In genomic region chr11:106164601-106165180, GRCm38 (mm10) we compare ENCODE assay signal across 32 mouse cellular contexts. TPM values are rescaled to one million over a fixed set of nuclear protein-coding genes. Genes with fewer than 3 reads are reported as not detected.
DNase-seq lines count a peak whose midpoint lies in the region; ATAC-seq and TF ChIP-seq lines count a peak whose summit lies in the region.
"Had no signal": no experiment of that assay in that cellular context is flagged by ENCODE, and none has a peak within 500 bp of the region (broad histone marks: within the 10 kb centered on the region; RNA-seq: fewer than 3 reads in every experiment).

No protein-coding gene starts in this region.

- H3K36me3 ChIP-seq in embryonic facial prominence, embryonic 12.5 days, result peaks cover 52% of the 10 kb centered on the region
- peaks cover 74% of the 10 kb centered on the region for H3K36me3 ChIP-seq in embryonic facial prominence, embryonic 10.5 days (replicated peaks)
- H3K36me3 ChIP-seq in heart, embryonic 15.5 days, result peaks cover 10% of the 10 kb centered on the region
- H3K36me3 ChIP-seq in lung, postnatal 0 days (ENCODE audit: insufficient read depth, low read length), result peaks cover 5% of the 10 kb centered on the region; the same call in 1 of the 2 replicates
- no peaks in the 10 kb centered on the region for H3K36me3 ChIP-seq in liver, embryonic 16.5 days (ENCODE audit: control insufficient read depth, insufficient read depth)

- no peak for TF ChIP-seq EP300 in lung, postnatal 0 days (IDR thresholded peaks at IDR 0.05)

- no peak overlapping the region for H3K4me2 ChIP-seq in embryonic facial prominence, embryonic 12.5 days (replicated peaks)
- no peak overlapping the region for H3K4me2 ChIP-seq in heart, embryonic 15.5 days
- H3K4me2 ChIP-seq in lung, postnatal 0 days (replicated peaks; ENCODE audit: low read depth, low read length), result no peak overlapping the region
- H3K4me2 ChIP-seq in liver, embryonic 16.5 days (ENCODE audit: low read depth, low read length), result no peak overlapping the region
- H3K4me2 ChIP-seq: embryonic facial prominence, embryonic 13.5 days; forebrain, embryonic 12.5 days; hindbrain, embryonic 14.5 days; limb, embryonic 13.5 days; midbrain, embryonic 13.5 days had no signal

- peaks cover 16% of the 10 kb centered on the region for H3K4me1 ChIP-seq in embryonic facial prominence, embryonic 12.5 days
- peaks cover 22% of the 10 kb centered on the region for H3K4me1 ChIP-seq in embryonic facial prominence, embryonic 10.5 days
- peaks cover 15% of the 10 kb centered on the region for H3K4me1 ChIP-seq in heart, embryonic 15.5 days (replicated peaks)
- H3K4me1 ChIP-seq in lung, postnatal 0 days (ENCODE audit: insufficient read depth, low read depth, low read length), result peaks cover 11% of the 10 kb centered on the region; the same call in 1 of the 2 replicates
- H3K4me1 ChIP-seq in liver, embryonic 16.5 days (ENCODE audit: control insufficient read depth, low read depth, low read length), result peaks cover 15% of the 10 kb centered on the region

- WGBS in embryonic facial prominence, embryonic 12.5 days, result 92% methylated on average over 16 of the region's 16 CpGs
- 90% methylated on average over 16 of the region's 16 CpGs for WGBS in embryonic facial prominence, embryonic 10.5 days
- 82% methylated on average over 16 of the region's 16 CpGs for WGBS in heart, embryonic 15.5 days
- WGBS in lung, postnatal 0 days, result 87% methylated on average over 16 of the region's 16 CpGs
- WGBS in liver, embryonic 16.5 days (ENCODE audit: insufficient replicate concordance), result 76% methylated on average over 16 of the region's 16 CpGs

- ATAC-seq in embryonic facial prominence, embryonic 12.5 days (ENCODE audit: insufficient number of reproducible peaks, insufficient read depth, low FRiP score, low TSS enrichment), result no peak
- no peak for ATAC-seq in heart, embryonic 15.5 days (replicated peaks; ENCODE audit: insufficient number of reproducible peaks, insufficient read depth, low FRiP score, low read depth)
- ATAC-seq in lung, postnatal 0 days, result no peak
- ATAC-seq in liver, embryonic 16.5 days (ENCODE audit: low read depth), result no peak
- ATAC-seq: CD4-positive, CD25-positive, alpha-beta regulatory T cell, adult 4 months; inflammation-experienced regulatory T-cells, adult 6 months; midbrain, embryonic 13.5 days had no signal

- DNase-seq in embryonic facial prominence, embryonic 10.5 days (ENCODE audit: low spot score), result no peak
- no peak for DNase-seq in heart, adult 8-10 months (ENCODE audit: low spot score)
- no peak for DNase-seq in lung, postnatal 0 days (ENCODE audit: low spot score)
- DNase-seq in lung, postnatal 4 days, result no peak
- DNase-seq in embryo, embryonic 10 days (ENCODE audit: low spot score), result no peak
- DNase-seq: adrenal gland, postnatal 14 days; cerebellum, adult 9-11 months; kidney, adult 18-20 months; layer of hippocampus, adult 9-11 months; lung, adult 2 months; right cerebral cortex, postnatal 14 days had no signal

- H3K27me3 ChIP-seq in embryonic facial prominence, embryonic 12.5 days, result no peaks in the 10 kb centered on the region
- H3K27me3 ChIP-seq in embryonic facial prominence, embryonic 10.5 days (replicated peaks; ENCODE audit: low read depth, poor library complexity, severe bottlenecking), result no peaks in the 10 kb centered on the region
- no peaks in the 10 kb centered on the region for H3K27me3 ChIP-seq in heart, embryonic 15.5 days
- H3K27me3 ChIP-seq in lung, postnatal 0 days (replicated peaks; ENCODE audit: insufficient read depth, low read length), result no peaks in the 10 kb centered on the region
- H3K27me3 ChIP-seq in liver, embryonic 16.5 days (ENCODE audit: control insufficient read depth, insufficient read depth, low read depth, low read length), result peaks cover 6% of the 10 kb centered on the region
- H3K27me3 ChIP-seq: embryonic facial prominence, embryonic 13.5 days; forebrain, embryonic 12.5 days; limb, embryonic 13.5 days; midbrain, embryonic 13.5 days had no signal

- no peaks in the 10 kb centered on the region for H3K9me3 ChIP-seq in embryonic facial prominence, embryonic 12.5 days
- no peaks in the 10 kb centered on the region for H3K9me3 ChIP-seq in embryonic facial prominence, embryonic 10.5 days
- H3K9me3 ChIP-seq in heart, embryonic 15.5 days (replicated peaks), result no peaks in the 10 kb centered on the region
- no peaks in the 10 kb centered on the region for H3K9me3 ChIP-seq in lung, postnatal 0 days (ENCODE audit: low read length)
- H3K9me3 ChIP-seq in liver, embryonic 16.5 days (replicated peaks; ENCODE audit: control insufficient read depth, low read length), result no peaks in the 10 kb centered on the region
- H3K9me3 ChIP-seq: embryonic facial prominence, embryonic 13.5 days; forebrain, embryonic 12.5 days; limb, embryonic 13.5 days; midbrain, embryonic 13.5 days had no signal

- no peak overlapping the region for H3K4me3 ChIP-seq in embryonic facial prominence, embryonic 12.5 days
- H3K4me3 ChIP-seq in embryonic facial prominence, embryonic 10.5 days, result no peak overlapping the region
- no peak overlapping the region for H3K4me3 ChIP-seq in heart, embryonic 15.5 days
- H3K4me3 ChIP-seq in lung, postnatal 0 days (ENCODE audit: low read depth, low read length), result no peak overlapping the region
- no peak overlapping the region for H3K4me3 ChIP-seq in liver, embryonic 16.5 days (ENCODE audit: low read depth, low read length)
- H3K4me3 ChIP-seq: embryonic facial prominence, embryonic 13.5 days; erythroblast, embryonic 14.5 days; forebrain, embryonic 12.5 days; limb, embryonic 13.5 days; midbrain, embryonic 13.5 days had no signal

- H3K27ac ChIP-seq in embryonic facial prominence, embryonic 12.5 days, result no peak overlapping the region
- no peak overlapping the region; the same call in 1 of the 2 replicates for H3K27ac ChIP-seq in embryonic facial prominence, embryonic 10.5 days (replicated peaks)
- H3K27ac ChIP-seq in heart, embryonic 15.5 days, result 0 out of 2 replicates have a peak overlapping the region, but pooled peaks have one; percentile 72
- peak overlapping the region; percentile 66; the same call in 1 of the 2 replicates for H3K27ac ChIP-seq in lung, postnatal 0 days (ENCODE audit: low read length)
- peak overlapping the region; percentile 42 for H3K27ac ChIP-seq in liver, embryonic 16.5 days (ENCODE audit: low read length)
- H3K27ac ChIP-seq: embryonic facial prominence, embryonic 13.5 days; forebrain, embryonic 12.5 days; hindbrain, embryonic 14.5 days; limb, embryonic 13.5 days; macrophage; midbrain, embryonic 13.5 days had no signal

- no peak for TF ChIP-seq CTCF in lung, postnatal 0 days (IDR thresholded peaks at IDR 0.05)

- 0 out of 2 replicates have a peak overlapping the region, but pooled peaks have one; percentile 4 for H3K9ac ChIP-seq in embryonic facial prominence, embryonic 12.5 days
- no peak overlapping the region for H3K9ac ChIP-seq in heart, embryonic 15.5 days
- H3K9ac ChIP-seq in lung, postnatal 0 days (replicated peaks; ENCODE audit: low read depth), result no peak overlapping the region
- no peak overlapping the region for H3K9ac ChIP-seq in liver, embryonic 16.5 days (ENCODE audit: low read depth, low read length)
- H3K9ac ChIP-seq: embryonic facial prominence, embryonic 13.5 days; forebrain, embryonic 12.5 days; hindbrain, embryonic 14.5 days; limb, embryonic 13.5 days; midbrain, embryonic 13.5 days had no signal

RNA-seq across cellular contexts. Expression of gene Limd2, which starts 4.0 kb away (rescaled TPM):
- polyA plus RNA-seq in embryonic facial prominence, embryonic 12.5 days (2016; fragmentation: Nextera tagmentation; extraction: Ambion mirVana), result 467 and 469 TPM in 2 replicates
- 445 and 476 TPM in 2 replicates for polyA plus RNA-seq in embryonic facial prominence, embryonic 10.5 days (2016; fragmentation: Nextera tagmentation; extraction: Ambion mirVana)
- 75.9 and 110 TPM in 2 replicates for polyA plus RNA-seq in heart, embryonic 15.5 days (2015; fragmentation: Nextera tagmentation; extraction: Ambion mirVana)
- total RNA-seq in heart, adult 8-10 months (2022), result 1 to 10 TPM; 1.7 to 3.9 (median 3.4) TPM
- polyA plus RNA-seq in lung, postnatal 0 days (2015; fragmentation: Nextera tagmentation; extraction: Ambion mirVana), result 225 and 226 TPM in 2 replicates
- 76.8 and 79.6 TPM in 2 replicates for polyA plus RNA-seq in liver, embryonic 16.5 days (2015; fragmentation: Nextera tagmentation; extraction: Ambion mirVana)

RNA-seq across cellular contexts. Expression of gene Gm10840, which starts 4.0 kb away (rescaled TPM):
- not detected in 2 replicates for polyA plus RNA-seq in embryonic facial prominence, embryonic 12.5 days (2016; fragmentation: Nextera tagmentation; extraction: Ambion mirVana)
- 1.5 TPM in 1 of 2 replicates, not detected in the other for polyA plus RNA-seq in embryonic facial prominence, embryonic 10.5 days (2016; fragmentation: Nextera tagmentation; extraction: Ambion mirVana)
- not detected in 2 replicates for polyA plus RNA-seq in heart, embryonic 15.5 days (2015; fragmentation: Nextera tagmentation; extraction: Ambion mirVana)
- total RNA-seq in heart, adult 8-10 months (2022), result not detected
- not detected in 2 replicates for polyA plus RNA-seq in lung, postnatal 0 days (2015; fragmentation: Nextera tagmentation; extraction: Ambion mirVana)
- polyA plus RNA-seq in liver, embryonic 16.5 days (2015; fragmentation: Nextera tagmentation; extraction: Ambion mirVana), result not detected in 2 replicates
- total RNA-seq: adrenal gland, postnatal 14 days; gastrocnemius, postnatal 4 days; heart, postnatal 25 days; left cerebral cortex, postnatal 25 days; monocyte, adult 5-6 weeks had no signal
- polyA plus RNA-seq: brain, embryonic 14.5 days; CD4-positive, CD25-positive, alpha-beta regulatory T cell, adult 4 months; cortical plate, adult 2 months; embryonic facial prominence, embryonic 13.5 days; erythroblast, embryonic 14.5 days; forebrain, embryonic 12.5 days; hindbrain, embryonic 14.5 days; inflammation-experienced regulatory T-cells, adult 6 months; kidney, postnatal 0 days; large intestine, adult 2 months; limb, embryonic 13.5 days; lung, adult 2 months; macrophage; midbrain, embryonic 13.5 days; urinary bladder, adult 2 months had no signal

RNA-seq across cellular contexts. Expression of gene Strada, which starts 37.3 kb away (rescaled TPM):
- 34.8 and 35.4 TPM in 2 replicates for polyA plus RNA-seq in embryonic facial prominence, embryonic 12.5 days (2016; fragmentation: Nextera tagmentation; extraction: Ambion mirVana)
- 40.0 and 40.4 TPM in 2 replicates for polyA plus RNA-seq in embryonic facial prominence, embryonic 10.5 days (2016; fragmentation: Nextera tagmentation; extraction: Ambion mirVana)
- polyA plus RNA-seq in heart, embryonic 15.5 days (2015; fragmentation: Nextera tagmentation; extraction: Ambion mirVana), result 16.5 and 20.0 TPM in 2 replicates
- total RNA-seq in heart, adult 8-10 months (2022), result 1 to 10 TPM; 4.8 to 8.5 (median 7.6) TPM
- 14.9 and 15.4 TPM in 2 replicates for polyA plus RNA-seq in lung, postnatal 0 days (2015; fragmentation: Nextera tagmentation; extraction: Ambion mirVana)
- 7.3 and 7.6 TPM in 2 replicates for polyA plus RNA-seq in liver, embryonic 16.5 days (2015; fragmentation: Nextera tagmentation; extraction: Ambion mirVana)

RNA-seq across cellular contexts. Expression of gene Ccdc47, which starts 51.5 kb away (rescaled TPM):
- polyA plus RNA-seq in embryonic facial prominence, embryonic 12.5 days (2016; fragmentation: Nextera tagmentation; extraction: Ambion mirVana), result 79.4 and 81.7 TPM in 2 replicates
- polyA plus RNA-seq in embryonic facial prominence, embryonic 10.5 days (2016; fragmentation: Nextera tagmentation; extraction: Ambion mirVana), result 71.2 and 72.9 TPM in 2 replicates
- 87.3 and 88.2 TPM in 2 replicates for polyA plus RNA-seq in heart, embryonic 15.5 days (2015; fragmentation: Nextera tagmentation; extraction: Ambion mirVana)
- 10 to 100 TPM; 71.6 to 93.0 (median 85.9) TPM for total RNA-seq in heart, adult 8-10 months (2022)
- 67.7 and 71.1 TPM in 2 replicates for polyA plus RNA-seq in lung, postnatal 0 days (2015; fragmentation: Nextera tagmentation; extraction: Ambion mirVana)
- polyA plus RNA-seq in liver, embryonic 16.5 days (2015; fragmentation: Nextera tagmentation; extraction: Ambion mirVana), result 42.3 and 44.2 TPM in 2 replicates

RNA-seq across cellular contexts. Expression of gene Ddx42, which starts 52.0 kb away (rescaled TPM):
- 103 and 104 TPM in 2 replicates for polyA plus RNA-seq in embryonic facial prominence, embryonic 12.5 days (2016; fragmentation: Nextera tagmentation; extraction: Ambion mirVana)
- polyA plus RNA-seq in embryonic facial prominence, embryonic 10.5 days (2016; fragmentation: Nextera tagmentation; extraction: Ambion mirVana), result 107 and 108 TPM in 2 replicates
- 41.1 and 47.3 TPM in 2 replicates for polyA plus RNA-seq in heart, embryonic 15.5 days (2015; fragmentation: Nextera tagmentation; extraction: Ambion mirVana)
- total RNA-seq in heart, adult 8-10 months (2022), result 10 to 100 TPM; 24.7 to 30.7 (median 27.3) TPM
- 35.3 and 38.4 TPM in 2 replicates for polyA plus RNA-seq in lung, postnatal 0 days (2015; fragmentation: Nextera tagmentation; extraction: Ambion mirVana)
- 22.7 and 24.7 TPM in 2 replicates for polyA plus RNA-seq in liver, embryonic 16.5 days (2015; fragmentation: Nextera tagmentation; extraction: Ambion mirVana)

Comparison
In these comparisons a context has a peak if more than half of its experiments do, and no peak if none do; other contexts are left out.
1. H3K27ac ChIP-seq: peak in heart, embryonic 15.5 days (single experiment), lung, postnatal 0 days (single experiment) and liver, embryonic 16.5 days (single experiment); none in embryonic facial prominence, embryonic 12.5 days (single experiment) and embryonic facial prominence, embryonic 10.5 days (single experiment).